Mouse (Mus musculus): Measurements from ENCODE around the gene Cln3. TPM values are rescaled to one million over a fixed set of nuclear protein-coding genes. Genes with fewer than 3 reads are reported as not detected.

The Cln3 gene
- polyA plus RNA-seq, 1 experiment from 2014 or later: 14.6 TPM

DNA sequence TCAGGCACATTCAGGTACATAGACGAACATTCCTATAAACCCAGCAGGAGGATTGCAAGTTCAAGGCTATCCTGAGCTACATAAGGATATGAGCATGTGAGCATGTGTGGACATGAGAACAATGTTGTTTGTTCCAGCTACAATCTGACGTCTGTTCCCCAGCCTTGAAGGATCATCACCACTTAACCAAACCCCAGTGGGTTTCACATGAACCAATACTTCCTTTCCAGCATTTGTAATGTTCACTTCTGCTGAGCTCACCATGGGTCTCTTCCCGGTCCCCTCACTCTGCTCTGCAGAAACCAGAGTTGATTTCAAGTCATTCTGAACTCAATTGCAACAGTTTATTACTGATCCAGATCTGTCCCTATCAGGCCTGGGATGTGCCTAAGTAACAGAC is 17.0 kb upstream of the Cln3 start:
- H3K4me3 ChIP-seq (ENCODE audit: low read depth, low read length): no peak overlapping the region
- H3K9ac ChIP-seq (replicated peaks): no peak overlapping the region
- TF ChIP-seq CTCF (IDR thresholded peaks at IDR 0.05; ENCODE audit: low read depth) (no peak), EP300 (IDR thresholded peaks at IDR 0.05; ENCODE audit: low read depth) (no peak)
- H3K4me2 ChIP-seq (ENCODE audit: low read depth, low read length): no peak overlapping the region
- DNase-seq (no peak), ATAC-seq (no peak)
- peaks cover 9% of the 10 kb centered on the region for H3K4me1 ChIP-seq (ENCODE audit: insufficient read depth)
- H3K27me3 ChIP-seq (ENCODE audit: insufficient read depth, low read length): no peaks in the 10 kb centered on the region
- WGBS (ENCODE audit: insufficient replicate concordance): 39% methylated on average over 3 of the region's 3 CpGs
- no peaks in the 10 kb centered on the region for H3K36me3 ChIP-seq (replicated peaks; ENCODE audit: insufficient read depth, low read length)
- H3K9me3 ChIP-seq (ENCODE audit: low read length): no peaks in the 10 kb centered on the region
- no peak overlapping the region for H3K27ac ChIP-seq (ENCODE audit: low read depth)

- 29% methylated on average over 5 of the region's 5 CpGs for WGBS (ENCODE audit: insufficient replicate concordance)
Measured at GRCm38 (mm10) chr7:126601896-126602295, 16.3 kb upstream of the Cln3 start.

GRCm38 (mm10) chr7:126598919-126599318 is 13.3 kb upstream of the Cln3 start:
- ATAC-seq: no peak
- TF ChIP-seq CTCF (IDR thresholded peaks at IDR 0.05; ENCODE audit: low read depth) (no peak), EP300 (IDR thresholded peaks at IDR 0.05; ENCODE audit: low read depth) (no peak)

More at GRCm38 (mm10) chr7:126601896-126602295, 16.3 kb upstream of the Cln3 start:
- H3K27ac ChIP-seq (ENCODE audit: low read depth): no peak overlapping the region
- ATAC-seq: no peak
- no peaks in the 10 kb centered on the region for H3K9me3 ChIP-seq (ENCODE audit: low read length)
- H3K4me2 ChIP-seq (ENCODE audit: low read depth, low read length): no peak overlapping the region
- H3K9ac ChIP-seq (replicated peaks): no peak overlapping the region
- no peak overlapping the region for H3K4me3 ChIP-seq (ENCODE audit: low read depth, low read length)
- no peaks in the 10 kb centered on the region for H3K27me3 ChIP-seq (ENCODE audit: insufficient read depth, low read length)
- no peak for DNase-seq
- H3K4me1 ChIP-seq (ENCODE audit: insufficient read depth): peaks cover 12% of the 10 kb centered on the region
- no peak for TF ChIP-seq CTCF (IDR thresholded peaks at IDR 0.05; ENCODE audit: low read depth)
- no peak for TF ChIP-seq EP300 (IDR thresholded peaks at IDR 0.05; ENCODE audit: low read depth)
- H3K36me3 ChIP-seq (replicated peaks; ENCODE audit: insufficient read depth, low read length): no peaks in the 10 kb centered on the region

DNA sequence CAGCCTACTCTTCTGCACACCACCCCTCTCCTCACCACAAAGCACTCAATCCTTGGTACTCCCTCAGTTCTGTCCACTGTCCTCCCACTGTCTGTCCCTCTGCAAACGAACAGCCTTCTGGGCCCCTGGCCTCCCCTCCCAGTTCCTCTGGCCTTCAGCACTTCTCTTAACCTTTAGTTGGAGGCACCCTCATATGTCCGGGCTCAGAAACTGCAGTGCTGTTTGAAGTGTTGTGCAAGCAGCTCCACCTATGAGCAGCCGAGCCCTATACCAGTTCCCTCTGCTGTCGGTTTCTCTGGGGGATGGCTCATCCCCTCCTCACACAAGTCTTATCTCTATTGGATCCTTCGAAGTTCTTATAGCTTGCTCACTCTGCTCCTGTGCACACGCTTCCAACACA is 10.8 kb upstream of the Cln3 start:
- Histone ChIP-seq H3K36me3 (replicated peaks; ENCODE audit: insufficient read depth, low read length) (no peaks in the 10 kb centered on the region), H3K9ac (replicated peaks) (no peak overlapping the region), H3K27ac (ENCODE audit: low read depth) (0 out of 2 replicates have a peak overlapping the region, but pooled peaks have one; percentile 34), H3K4me3 (ENCODE audit: low read depth, low read length) (no peak overlapping the region), H3K4me1 (ENCODE audit: insufficient read depth) (peaks cover 15% of the 10 kb centered on the region), H3K27me3 (ENCODE audit: insufficient read depth, low read length) (no peaks in the 10 kb centered on the region), H3K9me3 (ENCODE audit: low read length) (no peaks in the 10 kb centered on the region), H3K4me2 (ENCODE audit: low read depth, low read length) (0 out of 2 replicates have a peak overlapping the region, but pooled peaks have one; percentile 9)
- ATAC-seq (peak; percentile 31), DNase-seq (no peak)
- TF ChIP-seq EP300 (IDR thresholded peaks at IDR 0.05; ENCODE audit: low read depth) (no peak), CTCF (IDR thresholded peaks at IDR 0.05; ENCODE audit: low read depth) (no peak)
- WGBS (ENCODE audit: insufficient replicate concordance): 24% methylated on average over 6 of the region's 6 CpGs

More at GRCm38 (mm10) chr7:126598919-126599318, 13.3 kb upstream of the Cln3 start:
- DNase-seq: no peak
- Histone ChIP-seq H3K9me3 (ENCODE audit: low read length) (no peaks in the 10 kb centered on the region), H3K4me1 (ENCODE audit: insufficient read depth) (peaks cover 15% of the 10 kb centered on the region), H3K4me3 (ENCODE audit: low read depth, low read length) (no peak overlapping the region), H3K27me3 (ENCODE audit: insufficient read depth, low read length) (no peaks in the 10 kb centered on the region), H3K9ac (replicated peaks) (no peak overlapping the region), H3K27ac (ENCODE audit: low read depth) (no peak overlapping the region), H3K36me3 (replicated peaks; ENCODE audit: insufficient read depth, low read length) (no peaks in the 10 kb centered on the region), H3K4me2 (ENCODE audit: low read depth, low read length) (no peak overlapping the region)
- WGBS (ENCODE audit: insufficient replicate concordance): 57% methylated on average over 6 of the region's 6 CpGs

DNA sequence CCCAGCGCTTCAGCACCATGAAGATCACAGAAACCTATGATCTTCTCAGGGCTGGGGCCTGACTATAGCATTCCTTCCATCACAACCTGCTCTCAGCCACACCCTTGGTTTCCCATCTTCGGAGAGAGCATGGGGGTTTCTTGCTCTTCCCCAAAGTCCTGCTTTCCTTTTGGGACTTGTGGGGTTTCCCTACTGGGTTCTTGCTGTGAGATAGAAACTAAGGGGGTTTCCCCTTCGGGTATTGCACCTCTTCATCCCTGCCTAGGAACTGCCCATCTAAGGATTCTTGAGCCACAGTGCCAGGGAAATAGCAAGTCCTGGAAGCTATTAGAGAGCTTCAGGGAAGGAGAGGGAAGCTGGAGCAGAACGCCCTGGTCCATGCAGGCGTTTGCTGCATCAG is 10.3 kb upstream of the Cln3 start:
- DNase-seq (no peak), ATAC-seq (no peak)
- Histone ChIP-seq H3K4me1 (ENCODE audit: insufficient read depth) (peaks cover 15% of the 10 kb centered on the region), H3K36me3 (replicated peaks; ENCODE audit: insufficient read depth, low read length) (no peaks in the 10 kb centered on the region), H3K9ac (replicated peaks) (no peak overlapping the region), H3K4me2 (ENCODE audit: low read depth, low read length) (0 out of 2 replicates have a peak overlapping the region, but pooled peaks have one; percentile 9), H3K27me3 (ENCODE audit: insufficient read depth, low read length) (no peaks in the 10 kb centered on the region), H3K9me3 (ENCODE audit: low read length) (no peaks in the 10 kb centered on the region), H3K4me3 (ENCODE audit: low read depth, low read length) (no peak overlapping the region), H3K27ac (ENCODE audit: low read depth) (0 out of 2 replicates have a peak overlapping the region, but pooled peaks have one; percentile 34)
- no peak for TF ChIP-seq CTCF (IDR thresholded peaks at IDR 0.05; ENCODE audit: low read depth)
- no peak for TF ChIP-seq EP300 (IDR thresholded peaks at IDR 0.05; ENCODE audit: low read depth)
- WGBS (ENCODE audit: insufficient replicate concordance): 68% methylated on average over 5 of the region's 5 CpGs

- peaks cover 15% of the 10 kb centered on the region for H3K4me1 ChIP-seq (ENCODE audit: insufficient read depth)
- 66% methylated on average over 11 of the region's 11 CpGs for WGBS (ENCODE audit: insufficient replicate concordance)
- no peak within 1 kb of the TSS for H3K9ac ChIP-seq (replicated peaks)
- TF ChIP-seq EP300 (IDR thresholded peaks at IDR 0.05; ENCODE audit: low read depth): no peak
- no peak for TF ChIP-seq CTCF (IDR thresholded peaks at IDR 0.05; ENCODE audit: low read depth)
- ATAC-seq: no peak
- no peak for DNase-seq
- H3K4me3 ChIP-seq (ENCODE audit: low read depth, low read length): no peak within 1 kb of the TSS
- H3K27ac ChIP-seq (ENCODE audit: low read depth): no peak within 1 kb of the TSS
- H3K9me3 ChIP-seq (ENCODE audit: low read length): no peaks in the 10 kb centered on the region
- no peaks in the 10 kb centered on the region for H3K27me3 ChIP-seq (ENCODE audit: insufficient read depth, low read length)
- peak within 1 kb of the TSS; percentile 58 for H3K4me2 ChIP-seq (ENCODE audit: low read depth, low read length)
- no peaks in the 10 kb centered on the region for H3K36me3 ChIP-seq (replicated peaks; ENCODE audit: insufficient read depth, low read length)
Measured at GRCm38 (mm10) chr7:126594862-126595561, 9.4 kb upstream of the Cln3 start, which contains the start of gene Il27. Gene Il27 (minus strand): TSS chr7:126594941.

Data from liver, postnatal 0 days (tissue).